Mouse (Mus musculus) heart, postnatal 0 days (tissue): ENCODE measurements around the gene Tmbim1.

Experiments used
- CTCF ChIP-seq: IDR thresholded peaks from 2 replicates; pipeline ENCODE4 v1.5.1; 2016; ENCODE audit warnings: antibody characterized with exemption, control low read depth, low read depth
- EP300 ChIP-seq: IDR thresholded peaks from 2 replicates; pipeline ENCODE4 v1.6.1; 2016; ENCODE audit warnings: antibody characterized with exemption, low read depth

DNA sequence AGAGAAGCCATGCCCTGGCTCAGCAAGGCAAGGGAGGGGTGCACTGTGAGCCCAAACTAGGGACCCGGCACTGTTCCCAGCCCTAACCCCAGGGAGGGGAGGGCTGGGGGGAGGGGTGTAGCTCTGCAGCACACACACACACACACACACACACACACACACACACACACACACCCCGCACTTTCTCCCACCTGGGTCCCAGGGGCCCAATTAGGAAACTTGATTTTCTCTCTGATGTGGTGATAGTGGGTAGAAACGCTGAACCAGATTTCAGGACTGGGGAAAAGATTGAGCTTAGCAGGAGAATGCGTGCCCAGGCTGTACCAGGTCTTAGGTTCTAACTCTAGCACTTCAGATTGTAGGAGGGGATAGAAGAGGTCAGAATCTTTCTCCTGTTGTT lies 33.2 kb upstream of the Tmbim1 start:
- TF ChIP-seq CTCF (no peak), EP300 (no peak)
